Mouse (Mus musculus): Measurements from ENCODE around the gene Sh3bp1. TPM values are rescaled to one million over a fixed set of nuclear protein-coding genes. Genes with fewer than 3 reads are reported as not detected.

Gene Sh3bp1
- total RNA-seq, 2 experiments from 2014 or later, result 34.0 to 53.3 TPM

- ATAC-seq (ENCODE audit: poor library complexity, severe bottlenecking), result peak; percentile 68
Observed at GRCm38 (mm10) chr15:78876991-78877809, 22.4 kb upstream of the Sh3bp1 start, which contains the start of gene Gga1. Gene Gga1 (plus strand): TSS chr15:78877190.

GRCm38 (mm10) chr15:78877810-78878390 lies 21.7 kb upstream of the Sh3bp1 start:
- ATAC-seq (ENCODE audit: poor library complexity, severe bottlenecking), result no peak

GRCm38 (mm10) chr15:78878792-78879516 lies 20.6 kb upstream of the Sh3bp1 start:
- peak; percentile 61 for ATAC-seq (ENCODE audit: poor library complexity, severe bottlenecking)

GRCm38 (mm10) chr15:78880432-78880831 lies 19.1 kb upstream of the Sh3bp1 start:
- ATAC-seq (ENCODE audit: poor library complexity, severe bottlenecking), result no peak

- ATAC-seq (ENCODE audit: poor library complexity, severe bottlenecking), result no peak
Observed at GRCm38 (mm10) chr15:78881828-78882227, 17.7 kb upstream of the Sh3bp1 start.

GRCm38 (mm10) chr15:78889401-78889853 lies 10.1 kb upstream of the Sh3bp1 start:
- no peak for ATAC-seq (ENCODE audit: poor library complexity, severe bottlenecking)

- ATAC-seq (ENCODE audit: poor library complexity, severe bottlenecking), result no peak
Observed at GRCm38 (mm10) chr15:78892440-78892839, 7.1 kb upstream of the Sh3bp1 start.

- peak; percentile 14; the same call in 1 of the 2 replicates for ATAC-seq (ENCODE audit: poor library complexity, severe bottlenecking)
Observed at GRCm38 (mm10) chr15:78894726-78895125, 4.8 kb upstream of the Sh3bp1 start.

GRCm38 (mm10) chr15:78895741-78896140 lies 3.8 kb upstream of the Sh3bp1 start:
- ATAC-seq (ENCODE audit: poor library complexity, severe bottlenecking), result peak; percentile 8; the same call in 1 of the 2 replicates

GRCm38 (mm10) chr15:78896149-78896548 lies 3.4 kb upstream of the Sh3bp1 start:
- ATAC-seq (ENCODE audit: poor library complexity, severe bottlenecking), result peak; percentile 49

GRCm38 (mm10) chr15:78897488-78897887 lies 2.1 kb upstream of the Sh3bp1 start:
- ATAC-seq (ENCODE audit: poor library complexity, severe bottlenecking), result no peak

- ATAC-seq (ENCODE audit: poor library complexity, severe bottlenecking), result no peak
Observed at GRCm38 (mm10) chr15:78898507-78899001, 1.0 kb upstream of the Sh3bp1 start.

- ATAC-seq (ENCODE audit: poor library complexity, severe bottlenecking), result no peak
Observed at GRCm38 (mm10) chr15:78899409-78899739, 194 bp upstream of the Sh3bp1 start, which contains the start of gene Gm49510. Gene Gm49510 (plus strand): TSS chr15:78899667.

- ATAC-seq (ENCODE audit: poor library complexity, severe bottlenecking), result peak; percentile 34
Observed at GRCm38 (mm10) chr15:78900585-78901421, 1.2 kb downstream of the Sh3bp1 start.

- ATAC-seq (ENCODE audit: poor library complexity, severe bottlenecking), result no peak
Observed at GRCm38 (mm10) chr15:78901422-78901789, 1.8 kb downstream of the Sh3bp1 start.

- peak; percentile 45 for ATAC-seq (ENCODE audit: poor library complexity, severe bottlenecking)
Observed at GRCm38 (mm10) chr15:78903243-78903642, 3.7 kb downstream of the Sh3bp1 start.

- no peak for ATAC-seq (ENCODE audit: poor library complexity, severe bottlenecking)
Observed at GRCm38 (mm10) chr15:78908399-78908798, 8.8 kb downstream of the Sh3bp1 start.

GRCm38 (mm10) chr15:78908982-78909381 lies 9.4 kb downstream of the Sh3bp1 start:
- ATAC-seq (ENCODE audit: poor library complexity, severe bottlenecking), result no peak

- ATAC-seq (ENCODE audit: poor library complexity, severe bottlenecking), result no peak
Observed at GRCm38 (mm10) chr15:78912040-78912439, 12.5 kb downstream of the Sh3bp1 start.

GRCm38 (mm10) chr15:78913632-78914090 lies 14.1 kb downstream of the Sh3bp1 start, which contains the start of gene Pdxp:
Gene Pdxp (plus strand): TSS chr15:78913919.
- peak; percentile 89 for ATAC-seq (ENCODE audit: poor library complexity, severe bottlenecking)
